Mouse (Mus musculus) gastrocnemius, postnatal 25 days (tissue): ENCODE measurements around the gene Serpinb6a. TPM values are rescaled to one million over a fixed set of nuclear protein-coding genes. Genes with fewer than 3 reads are reported as not detected.
A peak's percentile ranks its signal among the peaks of the same experiment; 100 is the strongest.
"Not testable (repeated sequence)": the region's sequence is repeated elsewhere in the genome, so short reads cannot be mapped to it uniquely, and the experiment has no call there.

Experiments
- DNase-seq: peaks from one replicate; pipeline ENCODE4 v3.0.0; 2022
- total RNA-seq, 2 experiments: library from RNA; stranded (reverse); gene quantifications; 1 replicate in 1 of 2; 2 replicates in 1 of 2; pipeline ENCODE4 v1.2.3; 2021

The Serpinb6a gene
- total RNA-seq, 2 experiments from 2014 or later = 90.9 to 96.4 TPM

DNA sequence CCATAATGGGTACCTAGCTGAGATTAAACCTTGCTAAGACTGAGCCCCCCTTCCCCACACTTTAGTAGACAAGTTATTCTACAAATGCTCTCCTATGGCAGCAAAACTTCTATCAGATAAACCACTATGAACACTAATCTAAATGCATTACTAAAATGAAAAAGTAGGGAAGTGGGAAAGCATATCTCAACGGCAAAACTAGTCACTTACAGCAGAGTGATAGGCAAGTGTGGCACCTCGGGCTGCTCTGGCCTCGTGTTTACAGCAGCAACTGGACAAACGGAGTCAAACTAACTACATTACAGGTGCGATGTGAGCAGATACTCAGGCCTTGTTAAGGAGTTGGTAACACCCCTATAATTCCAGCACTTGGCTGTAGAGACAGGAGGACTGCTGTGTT, 13.0 kb downstream of the Serpinb6a start:
- no peak for DNase-seq

- no peak for DNase-seq
These were observed 36.0 kb downstream of the Serpinb6a start for GRCm38 (mm10) chr13:33966574-33966973.

DNA sequence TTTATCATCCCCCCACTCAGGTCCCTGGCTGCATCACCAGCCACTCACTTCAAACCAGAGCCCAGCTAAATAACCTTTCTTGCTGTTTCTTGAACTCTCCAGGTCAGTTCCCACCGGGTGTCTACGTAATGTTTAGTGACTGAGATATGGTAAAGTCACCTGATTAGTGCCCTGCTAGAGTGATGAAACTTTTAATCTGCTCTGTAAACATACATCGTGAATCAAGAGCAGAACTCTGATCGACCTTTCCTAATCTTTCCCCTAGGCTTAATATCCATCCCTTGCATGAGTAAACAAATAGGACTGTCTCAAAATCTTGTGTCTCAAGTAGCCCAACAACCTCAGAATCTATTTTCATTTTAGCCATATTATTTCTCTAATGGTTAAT, 36.6 kb downstream of the Serpinb6a start:
- DNase-seq = no peak

- no peak for DNase-seq
These were observed 37.3 kb downstream of the Serpinb6a start for GRCm38 (mm10) chr13:33965056-33966024.

DNA sequence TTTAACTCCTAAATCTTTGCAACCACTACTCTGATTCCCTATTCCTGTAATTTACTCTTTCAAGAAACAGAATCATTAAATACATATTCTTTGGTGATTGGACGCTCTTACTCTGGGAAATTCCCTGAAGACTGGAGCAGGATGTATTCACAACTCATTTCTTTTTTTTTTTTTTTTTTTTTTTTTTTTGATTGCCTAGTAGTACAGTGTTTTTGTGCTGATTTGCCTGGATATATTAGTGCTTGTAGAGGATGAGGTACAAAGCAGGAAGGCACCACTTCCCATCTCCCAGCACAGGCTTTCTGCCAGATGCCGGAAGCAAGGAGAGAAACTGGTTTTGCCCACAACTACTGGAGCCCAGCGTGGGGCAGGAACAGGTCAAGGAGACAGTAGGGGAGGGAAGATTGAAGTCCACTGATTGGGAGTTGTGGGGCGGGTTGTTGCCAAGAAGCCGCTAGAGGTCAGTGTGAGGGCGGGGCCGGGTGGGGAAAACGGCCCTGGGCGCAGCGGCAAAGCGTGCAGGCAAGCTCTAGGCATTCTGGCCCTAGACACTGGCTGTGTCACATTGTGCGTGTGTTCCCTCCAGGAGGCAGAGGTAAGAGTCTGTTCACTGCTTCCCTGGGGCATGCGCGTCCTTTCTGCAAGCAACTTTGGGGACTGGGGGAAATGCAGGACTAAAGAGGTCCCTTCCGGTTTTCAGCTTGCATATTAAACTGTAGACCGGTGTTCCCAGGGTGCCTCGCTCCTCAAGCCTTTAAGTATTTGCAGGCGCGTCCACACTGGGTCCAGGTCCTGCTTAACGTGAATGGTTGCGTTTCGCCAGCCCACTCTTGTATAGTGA, 38.2 kb downstream of the Serpinb6a start, which contains the start of gene Nqo2:
Gene Nqo2 (plus strand): TSS at position 482 of the 841 bp plus-strand sequence.
- peak; percentile 71 for DNase-seq

- DNase-seq = no peak
These were observed 42.8 kb downstream of the Serpinb6a start for GRCm38 (mm10) chr13:33959771-33960170.

GRCm38 (mm10) chr13:33956571-33957421, 45.8 kb downstream of the Serpinb6a start:
- DNase-seq = no peak

DNA sequence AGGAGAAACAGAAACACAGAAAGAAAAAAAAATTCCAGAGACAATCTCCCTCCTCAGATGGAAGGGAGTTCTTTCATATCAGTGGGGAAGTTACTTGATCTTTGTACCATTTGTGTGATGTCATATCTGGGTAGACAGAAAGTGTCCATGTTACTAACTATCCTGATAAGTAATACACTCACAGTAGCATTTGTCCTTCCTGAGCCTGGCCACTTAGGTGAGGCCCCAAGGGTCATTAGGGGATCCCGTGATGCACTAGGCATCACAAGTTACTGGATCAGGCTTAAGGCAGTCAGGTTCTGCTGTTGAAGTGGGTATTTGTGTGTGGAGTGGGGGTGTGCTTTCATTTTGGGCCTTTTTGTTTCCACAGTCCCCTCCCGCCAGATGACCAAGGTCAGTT, 49.6 kb downstream of the Serpinb6a start:
- DNase-seq = no peak

- DNase-seq = peak; percentile 53
These were observed 50.5 kb downstream of the Serpinb6a start for GRCm38 (mm10) chr13:33952075-33952449.

DNA sequence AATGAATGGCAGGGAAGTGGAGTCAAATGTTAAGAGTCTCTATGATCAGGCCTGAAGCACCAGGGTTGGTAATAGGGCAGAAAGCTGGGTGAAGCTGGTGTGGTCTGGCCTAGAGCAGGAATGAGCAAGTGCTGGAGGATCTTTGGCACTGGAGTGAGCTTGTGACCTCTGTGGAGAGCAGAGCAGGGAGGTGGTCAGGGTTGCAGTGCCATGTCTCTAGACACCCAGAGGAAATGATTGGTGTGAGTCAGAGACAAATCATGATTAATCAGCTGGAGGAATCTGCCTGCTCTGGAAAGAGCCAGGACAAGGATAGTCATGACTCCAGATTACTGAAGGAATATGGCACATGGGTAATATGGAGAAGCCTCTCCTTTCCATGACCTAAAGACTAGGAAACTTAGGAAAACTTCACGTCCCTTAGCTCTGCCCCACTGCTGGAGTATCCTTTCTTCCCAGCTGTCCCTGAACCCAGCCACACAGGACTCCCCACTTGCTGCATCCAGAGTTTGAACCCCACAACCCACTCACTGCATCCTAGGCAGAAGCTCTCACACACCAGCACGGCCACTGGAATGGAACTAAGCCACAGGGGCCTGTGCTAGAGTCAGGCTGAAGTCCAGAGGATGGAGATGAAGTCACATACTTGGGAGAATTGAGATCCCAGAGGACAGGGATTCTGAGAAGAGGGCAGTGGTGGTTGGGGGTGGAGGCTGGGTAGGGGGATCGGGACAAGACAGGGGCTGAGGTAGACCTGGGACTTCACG, 51.1 kb downstream of the Serpinb6a start:
- no peak for DNase-seq

DNA sequence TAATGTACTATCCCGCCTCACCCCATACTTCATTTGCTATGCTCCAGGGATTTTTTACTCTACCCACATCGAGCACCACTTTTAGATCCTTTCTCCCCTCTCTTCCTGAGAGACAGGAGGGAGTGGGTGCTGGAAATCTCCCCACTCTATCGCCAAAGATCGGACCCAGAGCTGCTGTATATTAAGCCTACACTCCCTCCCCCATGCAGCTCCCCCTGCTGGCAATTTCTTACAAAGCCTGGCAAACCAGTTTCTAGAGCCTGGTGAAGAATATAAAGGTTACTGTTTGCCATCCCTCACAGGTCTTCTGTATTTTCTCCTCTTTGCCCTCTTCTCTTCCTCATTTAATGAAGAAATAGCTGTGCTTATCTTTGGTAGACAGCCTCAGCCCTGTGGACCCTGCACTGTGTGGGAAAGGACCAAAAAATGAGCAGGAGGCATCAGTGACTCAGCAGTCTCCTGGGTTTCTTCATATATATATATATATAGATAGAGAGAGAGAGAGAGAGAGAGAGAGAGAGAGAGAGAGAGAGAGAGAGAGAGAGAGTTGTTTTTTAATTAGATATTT, 60.3 kb downstream of the Serpinb6a start:
- DNase-seq = no peak

DNA sequence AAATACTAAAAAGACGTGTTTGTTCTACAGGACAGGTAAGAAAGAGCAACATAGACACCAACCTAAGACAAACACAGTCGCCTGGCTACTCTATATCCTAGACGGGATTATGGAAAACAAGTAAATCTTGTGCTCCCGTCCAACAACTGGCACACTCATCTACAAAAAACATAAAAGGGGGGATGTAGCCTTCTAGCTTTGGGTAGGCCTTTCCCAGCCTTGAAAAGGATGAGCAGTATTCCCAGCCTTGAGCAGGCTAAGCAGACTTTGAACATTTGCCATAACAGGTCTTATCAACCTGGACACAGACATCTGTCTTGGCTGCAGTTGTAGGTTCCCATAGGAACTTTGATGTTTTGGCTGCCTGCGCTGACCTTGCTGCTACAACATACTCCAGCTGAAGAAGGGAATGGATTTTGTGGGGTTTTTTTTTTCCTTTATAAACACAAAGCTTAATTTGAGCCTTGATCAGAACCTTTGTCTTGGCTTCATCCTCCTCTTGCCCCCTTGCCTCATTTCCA, 61.2 kb downstream of the Serpinb6a start:
- no peak for DNase-seq

DNA sequence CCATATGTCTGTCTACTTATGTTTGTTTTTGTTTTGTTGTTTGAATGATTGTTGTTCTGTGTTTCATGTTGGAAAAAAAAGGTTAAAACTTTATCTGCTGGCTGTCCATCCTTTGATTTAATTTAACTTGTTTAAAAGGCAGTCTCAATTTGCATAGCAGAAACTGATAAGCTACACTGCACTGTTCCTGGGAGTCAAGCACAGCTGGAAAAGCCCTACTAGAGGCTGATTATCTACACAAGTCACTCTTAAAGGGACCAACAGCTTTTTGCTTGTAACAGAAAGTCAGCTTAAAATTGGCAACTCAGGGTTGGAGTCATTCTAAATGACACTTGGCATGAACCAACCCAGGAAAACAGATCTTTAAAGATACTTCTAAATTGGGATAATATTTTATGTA, 65.0 kb downstream of the Serpinb6a start:
- DNase-seq = not testable (repeated sequence)

DNA sequence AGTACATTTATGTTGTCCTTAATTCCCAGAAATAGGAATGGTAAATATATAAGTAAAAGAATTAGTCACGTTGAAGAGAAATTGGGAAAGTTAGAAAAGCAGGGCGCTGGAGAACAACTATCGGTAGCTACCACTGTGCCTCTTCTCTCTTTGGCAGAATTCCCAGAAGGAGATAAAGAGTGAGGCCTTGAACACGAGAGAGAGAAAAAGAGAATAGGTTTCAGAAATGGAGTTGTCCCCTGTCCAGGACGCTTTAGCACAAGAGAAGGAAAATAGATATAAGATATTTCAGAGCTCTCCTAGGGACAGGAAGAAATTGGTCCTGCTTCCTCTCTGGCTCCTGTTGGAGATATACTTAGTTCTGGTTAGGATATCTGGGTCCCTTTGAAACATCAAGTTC, 65.4 kb downstream of the Serpinb6a start:
- no peak for DNase-seq

GRCm38 (mm10) chr13:33935465-33936181, 67.0 kb downstream of the Serpinb6a start:
- DNase-seq = peak; percentile 70

GRCm38 (mm10) chr13:33934743-33935142, 67.9 kb downstream of the Serpinb6a start:
- DNase-seq = no peak

DNA sequence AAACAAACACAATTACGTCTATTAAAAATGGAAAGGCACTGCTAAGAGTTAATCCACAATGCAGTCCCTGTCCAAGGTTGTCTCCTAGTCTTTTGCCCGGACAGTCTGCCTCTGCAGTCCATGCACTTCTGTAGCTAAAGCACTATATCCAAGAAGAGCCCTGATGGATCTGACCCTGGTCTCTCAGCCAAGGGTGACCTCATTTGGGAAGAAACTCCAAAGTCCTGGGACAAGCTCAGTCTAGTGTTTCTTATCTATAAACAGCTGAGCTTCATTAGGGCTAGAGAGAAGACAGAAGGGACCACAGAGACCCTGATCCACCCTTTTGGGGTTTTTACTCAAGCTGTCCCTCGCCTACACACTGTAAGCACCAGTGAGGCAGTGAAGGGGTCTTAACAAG, 71.7 kb downstream of the Serpinb6a start:
- peak; percentile 27 for DNase-seq

DNA sequence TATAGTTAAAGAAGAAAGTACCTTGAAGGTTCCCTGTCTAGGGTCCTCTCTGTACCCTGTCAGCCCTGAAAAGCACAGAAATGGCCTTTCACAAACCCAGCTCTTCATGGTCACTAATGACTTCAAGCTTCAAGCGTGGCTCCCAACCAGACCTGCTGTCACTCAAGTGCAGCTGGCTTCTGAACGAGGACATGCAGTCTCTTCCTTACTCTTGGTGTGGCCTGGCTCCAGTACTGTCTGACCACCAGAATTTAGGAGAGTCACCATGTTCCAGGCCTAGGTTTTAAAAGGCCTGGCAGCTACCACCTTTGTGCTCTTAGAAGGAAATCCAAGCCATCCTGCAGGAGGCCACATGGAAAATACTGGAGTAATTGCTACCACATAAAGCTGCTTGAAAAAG, 72.3 kb downstream of the Serpinb6a start:
- DNase-seq = peak; percentile 48

GRCm38 (mm10) chr13:33921699-33922098, 80.9 kb downstream of the Serpinb6a start:
- DNase-seq = no peak

DNA sequence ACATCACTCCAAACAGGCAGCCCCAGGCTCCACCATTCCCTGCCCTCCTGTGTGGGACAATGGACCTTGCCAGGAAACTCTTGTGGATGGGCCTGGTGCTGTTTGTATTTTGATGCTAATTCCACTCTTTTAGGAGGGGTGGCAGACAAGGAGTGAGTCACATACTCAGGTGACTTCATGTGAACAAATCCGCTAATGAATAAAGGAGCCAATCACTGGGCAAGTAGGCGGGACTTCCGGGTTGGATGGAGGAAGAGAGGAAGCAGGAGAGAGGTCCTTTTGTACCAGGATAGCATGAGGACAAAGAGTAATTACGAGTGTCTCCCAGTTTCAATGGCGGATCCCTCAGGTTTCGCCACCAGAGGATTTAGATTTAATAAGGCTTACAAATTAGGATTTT, 81.6 kb downstream of the Serpinb6a start:
- no peak for DNase-seq
